Mouse (Mus musculus): ENCODE data around the gene Afg3l1.
A peak's percentile ranks its signal among the peaks of the same experiment; 100 is the strongest.
"Not testable (repeated sequence)": the region's sequence is repeated elsewhere in the genome, so short reads cannot be mapped to it uniquely, and the experiment has no call there.

The Afg3l1 gene

GRCm38 (mm10) chr8:123515540-123515897, 37.8 kb downstream of the Afg3l1 start:
- DNase-seq (ENCODE audit: low spot score in 2 of 2), result no peak

GRCm38 (mm10) chr8:123516596-123516995, 38.9 kb downstream of the Afg3l1 start:
- no peak for DNase-seq (ENCODE audit: low spot score in 2 of 2)

GRCm38 (mm10) chr8:123518172-123518571, 40.5 kb downstream of the Afg3l1 start:
- DNase-seq (ENCODE audit: low spot score in 2 of 2), result no peak

- DNase-seq (ENCODE audit: low spot score in 2 of 2), result peak; percentile 63 to 84
These were observed 41.0 kb downstream of the Afg3l1 start, which contains the start of gene Gas8 for GRCm38 (mm10) chr8:123518667-123519066. Gene Gas8, plus strand, starts transcription at chr8:123518834.

GRCm38 (mm10) chr8:123520048-123520447, 42.3 kb downstream of the Afg3l1 start:
- DNase-seq (ENCODE audit: low spot score in 2 of 2), result not testable (repeated sequence)

GRCm38 (mm10) chr8:123527720-123528489, 50.2 kb downstream of the Afg3l1 start:
- no peak for DNase-seq (ENCODE audit: low spot score in 2 of 2)

GRCm38 (mm10) chr8:123536242-123536989, 58.7 kb downstream of the Afg3l1 start:
- DNase-seq (ENCODE audit: low spot score in 2 of 2), result no peak

- DNase-seq (ENCODE audit: low spot score in 2 of 2), result no peak
These were observed 59.3 kb downstream of the Afg3l1 start for GRCm38 (mm10) chr8:123536990-123537380.

- peak in 1 of 2 experiments; percentile 55 for DNase-seq (ENCODE audit: low spot score in 2 of 2)
These were observed 59.9 kb downstream of the Afg3l1 start for GRCm38 (mm10) chr8:123537641-123538040.
